Mouse (Mus musculus) liver, adult 2 months (tissue): ENCODE measurements around the gene Pde4d.

Experiments
- CTCF ChIP-seq: fragments of 200-500 bp; IDR thresholded peaks from 2 replicates; pipeline ENCODE4 v1.5.1; 2011; ENCODE audit warnings: low read depth, low read length, control low read depth
- POLR2A ChIP-seq: fragments of 200-500 bp; IDR thresholded peaks from 2 replicates; pipeline ENCODE4 v1.6.1; 2011; ENCODE audit warnings: low read length, control low read depth; ENCODE audit not compliant: insufficient read depth; ENCODE audit errors: extremely low read depth

- no peak for TF ChIP-seq CTCF
- no peak for TF ChIP-seq POLR2A
Observed at GRCm38 (mm10) chr13:108415464-108415863, 34.3 kb upstream of the Pde4d start.
